Mouse (Mus musculus) neural tube, embryonic 13.5 days (tissue): Measurements from ENCODE around the gene Spag6l. TPM values are rescaled to one million over a fixed set of nuclear protein-coding genes. Genes with fewer than 3 reads are reported as not detected.
"Not testable (repeated sequence)": the region's sequence is repeated elsewhere in the genome, so short reads cannot be mapped to it uniquely, and the experiment has no call there.

Source experiments
- ATAC-seq: fragments of 200-750 bp; cut with Nextera tagmentation; 2 replicates; pipeline ENCODE4 v1.8.0; 2017; ENCODE audit warnings: low read depth, mild to moderate bottlenecking, moderate TSS enrichment, moderate library complexity
- H3K27ac ChIP-seq: fragments of 300-500 bp; sonication (generic); replicated peaks from 2 replicates; pipeline ENCODE4 v1.5.1; 2015; ENCODE audit warnings: moderate library complexity, mild to moderate bottlenecking, inconsistent platforms
- H3K27me3 ChIP-seq: fragments of 300-500 bp; sonication (generic); 2 replicates; pipeline ENCODE4 v1.6.1; 2015; ENCODE audit warnings: mild to moderate bottlenecking, inconsistent platforms
- H3K36me3 ChIP-seq: fragments of 300-500 bp; sonication (generic); 2 replicates; pipeline ENCODE4 v1.6.1; 2015; ENCODE audit warnings: mild to moderate bottlenecking, inconsistent platforms
- H3K4me1 ChIP-seq: fragments of 300-500 bp; sonication (generic); replicated peaks from 2 replicates; pipeline ENCODE4 v1.6.1; 2015; ENCODE audit warnings: inconsistent platforms
- H3K4me2 ChIP-seq: fragments of 300-500 bp; sonication (generic); 2 replicates; pipeline ENCODE4 v1.6.1; 2015; ENCODE audit warnings: inconsistent platforms, mild to moderate bottlenecking, moderate library complexity
- H3K4me3 ChIP-seq: fragments of 300-500 bp; sonication (generic); 2 replicates; pipeline ENCODE4 v1.5.1; 2015; ENCODE audit warnings: mild to moderate bottlenecking, inconsistent platforms
- H3K9ac ChIP-seq: fragments of 300-500 bp; sonication (generic); 2 replicates; pipeline ENCODE4 v1.6.1; 2015; ENCODE audit warnings: moderate library complexity, mild to moderate bottlenecking, inconsistent platforms
- H3K9me3 ChIP-seq: fragments of 300-500 bp; sonication (generic); 2 replicates; pipeline ENCODE4 v1.6.1; 2016; ENCODE audit warnings: inconsistent platforms
- WGBS: fragments of 180-500 bp; shearing (Covaris S2); methylation state at CpG from one replicate; pipeline ENCODE4 v1.1.7; 2015; 5-methylcytosine and 5-hydroxymethylcytosine counted together
- polyA plus RNA-seq: library from polyadenylated mRNA; unstranded; fragments of >200 nt; fragmentation: Nextera tagmentation; extraction: Ambion mirVana; gene quantifications from 2 replicates; pipeline ENCODE4 v1.2.1, GENCODE M21; 2015

The Spag6l gene
- 9.7 and 10.5 TPM in 2 replicates for polyA plus RNA-seq

- H3K4me2 ChIP-seq, result peak within 1 kb of the TSS; percentile 84
- no peaks in the 10 kb centered on the region for H3K9me3 ChIP-seq
- ATAC-seq, result peak; percentile 97
- WGBS, result 7% methylated on average over 33 of the region's 33 CpGs
- H3K4me1 ChIP-seq, result 0 out of 2 replicates have a peak, but pooled peaks cover 7% of the 10 kb centered on the region
- no peaks in the 10 kb centered on the region for H3K27me3 ChIP-seq
- peak within 1 kb of the TSS; percentile 61 for H3K4me3 ChIP-seq
- H3K27ac ChIP-seq, result no peak within 1 kb of the TSS
- no peaks in the 10 kb centered on the region for H3K36me3 ChIP-seq
- peak within 1 kb of the TSS; percentile 70 for H3K9ac ChIP-seq
These were observed at the start of gene Spag6l for GRCm38 (mm10) chr16:16828757-16829615. TSS of gene Spag6l (minus strand) at chr16:16829456.

DNA sequence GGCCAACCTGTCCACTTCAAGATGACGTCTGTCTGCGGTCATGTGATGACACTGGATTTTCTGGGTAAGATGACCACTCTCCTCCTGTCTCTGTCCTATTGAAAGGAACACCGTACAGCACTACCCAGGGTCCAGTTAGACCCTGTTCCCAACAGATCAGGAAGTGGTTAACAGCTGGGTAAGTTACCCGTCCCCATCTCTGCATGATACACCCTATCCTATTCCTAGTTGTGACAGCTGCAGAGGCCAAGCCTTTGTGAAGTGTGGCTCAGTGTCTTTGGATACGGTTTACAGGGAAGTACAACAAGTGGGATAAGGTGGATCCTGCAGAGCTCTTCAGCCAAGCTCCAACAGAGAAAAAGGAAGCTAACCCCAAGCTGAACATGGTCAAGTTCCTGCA is 49.8 kb upstream of the Spag6l start:
- Histone ChIP-seq H3K4me2 (no peak overlapping the region), H3K4me1 (no peaks in the 10 kb centered on the region), H3K9ac (no peak overlapping the region), H3K36me3 (peaks cover 93% of the 10 kb centered on the region), H3K27ac (no peak overlapping the region), H3K27me3 (no peaks in the 10 kb centered on the region), H3K4me3 (no peak overlapping the region), H3K9me3 (peaks cover 8% of the 10 kb centered on the region; the same call in 1 of the 2 replicates)
- 91% methylated on average over 5 of the region's 5 CpGs for WGBS
- ATAC-seq, result no peak

DNA sequence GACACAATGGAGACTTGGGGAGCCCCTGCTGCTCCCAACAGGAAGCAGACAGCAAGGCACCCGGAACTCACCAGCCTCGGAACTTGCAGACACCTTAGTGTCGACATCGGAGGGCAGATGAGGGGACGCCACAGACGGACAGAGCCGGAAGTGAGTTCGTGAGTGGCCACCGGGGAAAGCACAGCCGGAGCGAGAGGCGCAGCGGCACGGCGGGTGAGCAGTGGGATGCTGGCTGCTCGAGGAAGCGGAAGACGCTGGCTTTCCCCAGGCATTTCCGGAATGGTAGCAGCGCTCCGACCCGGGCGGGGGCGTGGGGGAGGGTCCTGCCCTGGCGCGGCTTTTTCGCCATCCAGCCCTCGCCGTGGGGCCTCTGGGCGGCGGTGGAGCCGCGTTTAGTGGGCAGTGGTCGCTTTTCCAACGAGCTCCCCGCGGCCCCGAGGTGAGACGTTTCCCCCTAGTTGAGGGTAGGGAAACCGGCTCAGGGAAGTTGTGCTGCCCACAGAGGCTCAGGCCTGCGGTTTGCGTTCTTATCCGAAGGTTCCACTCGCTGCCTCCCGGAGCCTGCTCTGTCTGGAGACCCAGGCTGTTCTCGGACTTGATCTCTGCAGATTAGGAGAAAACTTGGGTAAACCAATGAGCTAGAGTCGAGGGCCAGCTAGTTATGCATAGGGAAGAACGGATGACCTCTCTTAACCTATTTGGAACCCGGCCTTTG is 41.5 kb upstream of the Spag6l start, which contains the start of the genes Top3b and Vpreb1:
Gene Top3b (plus strand): TSS at position 120 of the 715 bp plus-strand sequence.
Gene Vpreb1 (minus strand): TSS at position 227 of the 715 bp plus-strand sequence.
- H3K9ac ChIP-seq, result peak within 1 kb of the TSS; percentile 91
- H3K27ac ChIP-seq, result peak within 1 kb of the TSS; percentile 96
- no peaks in the 10 kb centered on the region for H3K27me3 ChIP-seq
- peaks cover 1% of the 10 kb centered on the region; the same call in 1 of the 2 replicates for H3K9me3 ChIP-seq
- peak; percentile 97 for ATAC-seq
- H3K4me2 ChIP-seq, result peak within 1 kb of the TSS; percentile 70
- H3K4me3 ChIP-seq, result peak within 1 kb of the TSS; percentile 82
- H3K4me1 ChIP-seq, result peaks cover 15% of the 10 kb centered on the region
- H3K36me3 ChIP-seq, result peaks cover 14% of the 10 kb centered on the region
- under 1% methylated on average over 49 of the region's 49 CpGs for WGBS

DNA sequence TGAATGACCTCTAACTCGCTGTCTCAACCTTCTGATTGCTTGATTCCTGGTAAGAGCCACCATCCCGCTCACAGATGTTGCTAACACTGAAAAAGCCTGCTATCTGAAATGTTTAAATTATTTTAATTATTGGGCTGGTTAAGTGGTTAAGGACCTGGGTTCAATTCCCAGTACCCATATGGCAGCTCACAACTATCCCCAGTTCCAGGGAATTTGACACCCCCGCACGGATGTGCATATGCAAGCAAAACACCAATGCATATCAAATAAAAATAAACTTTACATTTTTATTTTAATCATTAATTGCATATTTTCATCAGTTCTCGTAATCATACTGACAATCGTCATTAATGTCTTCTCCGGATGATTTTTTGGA is 41.0 kb upstream of the Spag6l start:
- H3K4me3 ChIP-seq, result peak overlapping the region; percentile 82
- H3K4me1 ChIP-seq, result peaks cover 15% of the 10 kb centered on the region
- no peaks in the 10 kb centered on the region for H3K9me3 ChIP-seq
- H3K9ac ChIP-seq, result peak overlapping the region; percentile 91
- peak overlapping the region; percentile 96 for H3K27ac ChIP-seq
- peaks cover 11% of the 10 kb centered on the region for H3K36me3 ChIP-seq
- 38% methylated on average over 7 of the region's 7 CpGs for WGBS
- ATAC-seq, result peak; percentile 57
- no peaks in the 10 kb centered on the region for H3K27me3 ChIP-seq
- peak overlapping the region; percentile 70 for H3K4me2 ChIP-seq

DNA sequence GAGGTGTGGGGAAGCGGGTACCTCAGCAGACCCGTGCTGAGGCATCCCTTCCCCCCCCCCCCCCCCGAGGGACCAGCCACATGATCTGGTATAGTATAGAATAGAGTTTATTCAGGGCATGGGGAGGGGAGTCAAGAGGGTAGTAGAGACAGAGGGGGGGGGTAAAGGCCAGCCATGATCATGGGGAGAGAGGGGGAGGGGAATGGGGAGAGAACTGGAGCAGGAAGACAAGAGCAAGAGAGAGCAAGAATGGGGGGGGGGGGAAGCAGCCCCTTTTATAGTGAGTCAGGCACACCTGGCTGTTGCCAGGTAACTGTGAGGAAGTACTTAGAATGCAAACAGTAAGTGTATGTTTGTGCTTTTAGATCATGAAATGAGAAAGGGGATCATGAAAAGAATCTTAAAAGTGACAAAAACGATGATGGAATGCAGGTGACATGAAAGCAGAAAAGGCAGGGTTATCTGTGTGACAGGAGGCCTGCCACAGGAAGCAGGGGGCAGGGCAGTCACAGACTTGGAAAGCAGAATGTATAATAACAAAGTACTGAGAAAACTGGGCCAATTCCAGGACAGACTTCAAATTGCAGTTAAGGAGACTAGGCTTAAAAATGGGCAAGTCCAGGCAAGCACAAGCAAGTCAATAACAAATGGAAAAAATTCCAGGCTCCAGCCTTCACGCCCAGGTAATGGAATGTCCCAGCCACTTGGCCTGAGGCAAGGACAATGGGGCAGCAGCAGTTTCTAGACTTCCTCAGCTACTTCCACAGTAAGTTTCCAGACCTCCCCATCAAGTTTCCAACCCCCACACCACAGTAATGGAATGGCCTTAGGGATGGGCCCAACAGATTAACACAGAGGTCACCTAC is 36.7 kb upstream of the Spag6l start:
- H3K9me3 ChIP-seq, result no peaks in the 10 kb centered on the region
- H3K27me3 ChIP-seq, result no peaks in the 10 kb centered on the region
- H3K4me1 ChIP-seq, result no peaks in the 10 kb centered on the region
- no peaks in the 10 kb centered on the region for H3K36me3 ChIP-seq
- no peak overlapping the region for H3K4me2 ChIP-seq
- no peak overlapping the region for H3K27ac ChIP-seq
- ATAC-seq, result no peak
- no peak overlapping the region for H3K4me3 ChIP-seq
- H3K9ac ChIP-seq, result no peak overlapping the region
- WGBS, result 64% methylated on average over 4 of the region's 5 CpGs

DNA sequence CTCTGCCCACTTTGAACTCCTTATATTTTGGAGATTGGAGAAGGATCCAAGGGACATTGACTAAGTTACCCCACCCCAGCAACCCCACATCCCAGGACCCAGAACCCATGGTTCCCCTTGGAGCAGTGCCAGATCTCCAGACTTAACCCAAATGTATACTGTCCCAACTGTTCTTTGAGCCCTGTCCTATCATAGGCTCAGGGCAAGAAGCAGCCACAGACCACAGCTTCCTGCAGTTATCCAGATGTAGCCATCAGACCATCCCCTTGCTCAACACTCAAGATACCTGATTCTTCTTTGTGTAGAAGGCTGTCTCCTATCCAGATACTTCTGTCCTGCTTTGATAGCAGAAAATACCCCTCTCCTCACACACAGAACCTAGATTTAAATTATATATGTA is 36.0 kb upstream of the Spag6l start:
- H3K27ac ChIP-seq, result no peak overlapping the region
- no peaks in the 10 kb centered on the region for H3K36me3 ChIP-seq
- no peak overlapping the region for H3K9ac ChIP-seq
- no peaks in the 10 kb centered on the region for H3K9me3 ChIP-seq
- H3K27me3 ChIP-seq, result no peaks in the 10 kb centered on the region
- no peak overlapping the region for H3K4me2 ChIP-seq
- ATAC-seq, result no peak
- no peak overlapping the region for H3K4me3 ChIP-seq
- no peaks in the 10 kb centered on the region for H3K4me1 ChIP-seq

DNA sequence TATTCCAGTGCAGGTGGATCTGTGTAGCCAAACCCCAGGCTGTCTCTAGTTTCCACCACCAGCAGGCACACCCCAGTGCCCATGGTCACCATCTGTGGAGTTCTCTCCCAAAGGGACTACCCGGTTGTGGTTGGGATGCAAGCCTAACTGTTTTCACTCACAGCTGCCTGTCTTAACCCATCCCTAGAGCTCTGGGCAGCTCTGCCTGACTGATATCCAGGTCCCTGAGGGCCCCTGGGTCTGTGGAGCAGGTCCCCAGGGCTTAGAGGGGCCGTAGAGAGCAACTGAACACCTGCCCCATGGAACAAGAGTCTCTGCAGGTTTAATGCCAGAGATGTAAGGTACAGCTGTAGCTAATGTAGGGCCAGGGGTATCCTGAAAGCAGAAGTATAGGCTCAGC is 34.7 kb upstream of the Spag6l start, which contains the start of gene Igll1:
Gene Igll1 (minus strand): TSS at position 8 of the 400 bp plus-strand sequence.
- Histone ChIP-seq H3K9me3 (no peaks in the 10 kb centered on the region), H3K4me2 (no peak within 1 kb of the TSS), H3K27ac (no peak within 1 kb of the TSS), H3K9ac (no peak within 1 kb of the TSS), H3K36me3 (no peaks in the 10 kb centered on the region), H3K4me1 (no peaks in the 10 kb centered on the region), H3K27me3 (no peaks in the 10 kb centered on the region), H3K4me3 (no peak within 1 kb of the TSS)
- WGBS, result 71% methylated on average over 2 of the region's 2 CpGs
- ATAC-seq, result no peak

DNA sequence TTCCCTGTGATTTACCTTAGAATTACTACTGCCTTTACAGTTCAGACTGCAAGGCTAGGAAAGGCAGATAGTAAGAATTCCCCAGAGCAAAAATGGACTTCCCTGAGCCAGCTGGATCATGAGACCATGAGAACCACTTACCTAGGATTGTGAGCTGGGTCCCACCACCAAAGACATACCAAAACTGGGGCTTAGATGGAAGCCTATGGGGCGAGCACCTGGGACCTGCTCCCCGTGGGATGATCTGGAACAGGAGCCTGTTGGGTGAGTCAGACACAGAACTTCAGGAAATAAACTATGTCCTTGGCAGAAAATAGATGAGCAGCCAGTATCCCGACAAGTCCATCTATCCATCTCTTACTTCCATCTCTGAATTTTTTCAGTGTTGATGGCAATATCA is 33.0 kb upstream of the Spag6l start:
- no peaks in the 10 kb centered on the region for H3K9me3 ChIP-seq
- no peaks in the 10 kb centered on the region for H3K27me3 ChIP-seq
- 71% methylated on average over 3 of the region's 3 CpGs for WGBS
- no peak overlapping the region for H3K4me3 ChIP-seq
- ATAC-seq, result no peak
- H3K36me3 ChIP-seq, result no peaks in the 10 kb centered on the region
- no peak overlapping the region for H3K27ac ChIP-seq
- H3K9ac ChIP-seq, result no peak overlapping the region
- H3K4me2 ChIP-seq, result no peak overlapping the region
- no peaks in the 10 kb centered on the region for H3K4me1 ChIP-seq

DNA sequence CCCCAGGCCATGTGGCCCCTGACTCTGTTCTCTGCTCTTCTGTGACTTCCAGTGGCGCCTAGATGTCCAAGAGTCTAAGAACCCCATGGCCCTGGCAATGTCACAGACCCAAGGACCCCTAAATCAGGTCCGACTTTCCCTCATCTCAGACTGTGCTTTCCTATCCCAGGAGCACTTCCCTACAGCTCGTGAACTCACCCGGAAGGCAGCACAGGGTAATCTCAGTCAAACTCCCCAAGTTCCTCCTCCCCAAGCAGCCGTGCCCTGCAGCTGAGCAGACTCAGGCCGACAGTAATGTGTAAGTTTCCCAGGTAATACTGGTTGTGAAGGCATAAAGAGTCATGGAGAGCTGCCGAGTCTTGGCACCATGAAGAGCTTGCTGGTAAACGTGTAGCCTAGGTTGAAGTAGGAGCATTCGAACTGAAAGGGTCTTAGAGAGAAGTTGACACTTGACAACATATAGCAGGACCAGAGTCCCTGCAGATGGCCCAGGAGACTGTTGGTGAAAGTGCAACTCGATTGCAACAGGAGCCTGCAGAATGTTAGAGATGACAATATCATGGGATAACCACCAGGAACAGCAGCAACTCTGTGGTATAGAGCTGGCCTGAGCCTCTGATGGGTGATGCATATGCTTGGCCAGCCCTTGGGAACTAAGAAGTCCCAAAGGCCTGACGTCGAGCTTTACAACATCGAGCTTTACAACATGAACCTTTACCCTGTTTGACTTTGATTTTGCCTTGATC is 27.6 kb upstream of the Spag6l start:
- Histone ChIP-seq H3K27me3 (no peaks in the 10 kb centered on the region), H3K36me3 (no peaks in the 10 kb centered on the region), H3K4me2 (no peak overlapping the region), H3K9ac (no peak overlapping the region), H3K9me3 (no peaks in the 10 kb centered on the region), H3K27ac (no peak overlapping the region), H3K4me1 (no peaks in the 10 kb centered on the region), H3K4me3 (no peak overlapping the region)
- 78% methylated on average over 13 of the region's 13 CpGs for WGBS
- no peak for ATAC-seq

DNA sequence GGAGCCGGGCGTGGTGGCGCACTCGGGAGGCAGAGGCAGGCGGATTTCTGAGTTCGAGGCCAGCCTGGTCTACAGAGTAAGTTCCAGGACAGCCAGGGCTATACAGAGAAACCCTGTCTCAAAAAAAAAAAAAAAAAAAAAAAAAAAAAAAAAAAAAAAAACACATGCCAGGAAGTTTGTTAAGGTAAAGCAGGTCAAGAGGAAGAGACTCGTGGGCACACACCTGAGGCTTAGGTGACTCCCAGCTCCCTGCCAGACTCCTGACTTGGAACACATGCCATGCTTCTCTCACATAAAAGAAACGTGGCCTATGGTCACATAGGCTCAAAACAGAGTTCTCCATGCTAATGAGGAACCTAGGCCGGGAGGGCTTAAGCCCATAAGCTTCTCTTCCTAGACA is 26.8 kb upstream of the Spag6l start:
- not testable (repeated sequence) for H3K36me3 ChIP-seq, ATAC-seq, H3K4me3 ChIP-seq, H3K9me3 ChIP-seq, H3K27me3 ChIP-seq, H3K9ac ChIP-seq, H3K4me1 ChIP-seq, H3K4me2 ChIP-seq, H3K27ac ChIP-seq
- WGBS, result 86% methylated on average over 9 of the region's 9 CpGs

- H3K4me3 ChIP-seq, result no peak overlapping the region
- no peaks in the 10 kb centered on the region for H3K4me1 ChIP-seq
- no peaks in the 10 kb centered on the region for H3K27me3 ChIP-seq
- ATAC-seq, result no peak
- no peak overlapping the region for H3K9ac ChIP-seq
- no peak overlapping the region for H3K27ac ChIP-seq
- WGBS, result 95% methylated on average over 1 of the region's 1 CpGs
- H3K9me3 ChIP-seq, result 0 out of 2 replicates have a peak, but pooled peaks cover 6% of the 10 kb centered on the region
- H3K4me2 ChIP-seq, result no peak overlapping the region
- no peaks in the 10 kb centered on the region for H3K36me3 ChIP-seq
These were observed 26.3 kb upstream of the Spag6l start for GRCm38 (mm10) chr16:16855541-16855940.
